Mouse (Mus musculus) bone marrow, adult 2 months (tissue): ENCODE results near the gene Dtl. TPM values are rescaled to one million over a fixed set of nuclear protein-coding genes. Genes with fewer than 3 reads are reported as not detected.

ENCODE experiments used
- H3K27ac ChIP-seq: fragments of 200-500 bp; 2 replicates; pipeline ENCODE4 v1.5.1; 2012; ENCODE audit warnings: low read depth, mild to moderate bottlenecking, control low read depth, inconsistent platforms, low read length; ENCODE audit not compliant: control insufficient read depth, poor library complexity, insufficient read depth
- H3K4me1 ChIP-seq: fragments of 200-500 bp; 2 replicates; pipeline ENCODE4 v1.6.1; 2011; ENCODE audit warnings: low read length; ENCODE audit not compliant: control insufficient read depth, insufficient read depth
- H3K4me3 ChIP-seq: fragments of 200-500 bp; replicated peaks from 2 replicates; pipeline ENCODE3; 2011; ENCODE audit warnings: mild to moderate bottlenecking, low read depth, low read length, control low read depth; ENCODE audit not compliant: control insufficient read depth
- CTCF ChIP-seq: fragments of 200-500 bp; IDR thresholded peaks from 2 replicates; pipeline ENCODE4 v1.5.1; 2011; ENCODE audit warnings: low read length, control low read depth; ENCODE audit not compliant: control insufficient read depth, insufficient read depth
- POLR2A ChIP-seq: fragments of 200-500 bp; IDR thresholded peaks from 2 replicates; pipeline ENCODE4 v1.6.1; 2011; ENCODE audit warnings: low read depth, mild to moderate bottlenecking, control low read depth, low read length, borderline replicate concordance; ENCODE audit not compliant: control insufficient read depth
- whole genome bisulfite sequencing: fragments of 180-500 bp; shearing (Covaris S2); methylation state at CpG from one replicate; pipeline ENCODE4 v1.1.7; 2018; 5-methylcytosine and 5-hydroxymethylcytosine counted together
- polyA plus RNA-seq: library from polyadenylated mRNA; stranded (reverse); fragments of >200 nt; gene quantifications from 2 replicates; pipeline ENCODE4 v1.2.4, GENCODE M21; 2011; ENCODE audit warnings: low replicate concordance; ENCODE audit not compliant: missing spikeins, insufficient read depth, insufficient read length

Gene Dtl
- polyA plus RNA-seq, 1 experiment, result 23.5 TPM

- H3K27ac ChIP-seq, result no peak overlapping the region
- TF ChIP-seq CTCF (no peak), POLR2A (no peak)
- H3K4me3 ChIP-seq, result no peak overlapping the region
- no peaks in the 10 kb centered on the region for H3K4me1 ChIP-seq
- WGBS, result 36% methylated on average over 3 of the region's 3 CpGs
Measured at GRCm38 (mm10) chr1:191570415-191570814, 4.9 kb downstream of the Dtl start.

GRCm38 (mm10) chr1:191569625-191570024, 5.7 kb downstream of the Dtl start:
- no peak overlapping the region for H3K4me3 ChIP-seq
- TF ChIP-seq CTCF (no peak), POLR2A (no peak)
- 94% methylated on average over 2 of the region's 2 CpGs for WGBS
- H3K4me1 ChIP-seq, result no peaks in the 10 kb centered on the region
- H3K27ac ChIP-seq, result no peak overlapping the region

- WGBS, result 86% methylated on average over 1 of the region's 1 CpGs
- TF ChIP-seq POLR2A (no peak), CTCF (no peak)
- Histone ChIP-seq H3K27ac (no peak overlapping the region), H3K4me1 (no peaks in the 10 kb centered on the region), H3K4me3 (no peak overlapping the region)
Measured at GRCm38 (mm10) chr1:191567859-191568258, 7.5 kb downstream of the Dtl start.

- no peak for TF ChIP-seq POLR2A
- TF ChIP-seq CTCF, result no peak
- Histone ChIP-seq H3K4me1 (no peaks in the 10 kb centered on the region), H3K27ac (no peak overlapping the region), H3K4me3 (no peak overlapping the region)
- 65% methylated on average over 6 of the region's 6 CpGs for WGBS
Measured at GRCm38 (mm10) chr1:191562823-191563365, 12.4 kb downstream of the Dtl start.

GRCm38 (mm10) chr1:191559779-191560178, 15.6 kb downstream of the Dtl start:
- TF ChIP-seq POLR2A (no peak), CTCF (no peak)
- 64% methylated on average over 5 of the region's 5 CpGs for WGBS
- Histone ChIP-seq H3K27ac (no peak overlapping the region), H3K4me1 (no peaks in the 10 kb centered on the region; the same call in 1 of the 2 replicates), H3K4me3 (no peak overlapping the region)

GRCm38 (mm10) chr1:191557109-191557508, 18.2 kb downstream of the Dtl start:
- WGBS, result 70% methylated on average over 8 of the region's 8 CpGs
- H3K27ac ChIP-seq, result no peak overlapping the region
- no peak overlapping the region for H3K4me3 ChIP-seq
- TF ChIP-seq POLR2A (no peak), CTCF (no peak)
- no peaks in the 10 kb centered on the region; the same call in 1 of the 2 replicates for H3K4me1 ChIP-seq

- no peak overlapping the region for H3K4me3 ChIP-seq
- no peaks in the 10 kb centered on the region for H3K4me1 ChIP-seq
- H3K27ac ChIP-seq, result no peak overlapping the region
- 87% methylated on average over 4 of the region's 4 CpGs for WGBS
- TF ChIP-seq CTCF (no peak), POLR2A (no peak)
Measured at GRCm38 (mm10) chr1:191550786-191551185, 24.6 kb downstream of the Dtl start.

- Histone ChIP-seq H3K4me3 (no peak overlapping the region), H3K27ac (no peak overlapping the region), H3K4me1 (no peaks in the 10 kb centered on the region)
- TF ChIP-seq POLR2A (no peak), CTCF (no peak)
- 78% methylated on average over 3 of the region's 3 CpGs for WGBS
Measured at GRCm38 (mm10) chr1:191543747-191544146, 31.6 kb downstream of the Dtl start.

- 47% methylated on average over 4 of the region's 4 CpGs for whole genome bisulfite sequencing
- Histone ChIP-seq H3K4me3 (no peak overlapping the region), H3K4me1 (no peaks in the 10 kb centered on the region), H3K27ac (no peak overlapping the region)
- no peak for TF ChIP-seq CTCF
- TF ChIP-seq POLR2A, result no peak
Measured at GRCm38 (mm10) chr1:191541619-191542018, 33.7 kb downstream of the Dtl start.
